Mouse (Mus musculus) embryonic facial prominence, embryonic 13.5 days (tissue): ENCODE data around the gene Prr5l. TPM values are rescaled to one million over a fixed set of nuclear protein-coding genes. Genes with fewer than 3 reads are reported as not detected.

Experiments
- ATAC-seq: fragments of 200-750 bp; cut with Nextera tagmentation; 2 replicates; pipeline ENCODE4 v1.8.0; 2017; ENCODE audit warnings: low read depth; ENCODE audit not compliant: insufficient number of reproducible peaks, insufficient read depth, low FRiP score, low TSS enrichment
- H3K27ac ChIP-seq: fragments of 300-500 bp; sonication (generic); 2 replicates; pipeline ENCODE4 v1.5.1; 2015; ENCODE audit warnings: moderate library complexity, mild to moderate bottlenecking, inconsistent platforms
- H3K27me3 ChIP-seq: fragments of 300-500 bp; sonication (generic); 2 replicates; pipeline ENCODE4 v1.6.1; 2015; ENCODE audit warnings: mild to moderate bottlenecking, inconsistent platforms
- H3K36me3 ChIP-seq: fragments of 300-500 bp; sonication (generic); 2 replicates; pipeline ENCODE4 v1.6.1; 2015; ENCODE audit warnings: mild to moderate bottlenecking, inconsistent platforms
- H3K4me1 ChIP-seq: fragments of 300-500 bp; sonication (generic); 2 replicates; pipeline ENCODE4 v1.6.1; 2015; ENCODE audit warnings: inconsistent platforms
- H3K4me2 ChIP-seq: fragments of 300-500 bp; sonication (generic); 2 replicates; pipeline ENCODE4 v1.6.1; 2015; ENCODE audit warnings: moderate library complexity, mild to moderate bottlenecking, inconsistent platforms
- H3K4me3 ChIP-seq: fragments of 300-500 bp; sonication (generic); 2 replicates; pipeline ENCODE4 v1.5.1; 2015; ENCODE audit warnings: mild to moderate bottlenecking, inconsistent platforms
- H3K9ac ChIP-seq: fragments of 300-500 bp; sonication (generic); 2 replicates; pipeline ENCODE4 v1.6.1; 2015; ENCODE audit warnings: mild to moderate bottlenecking, inconsistent platforms
- H3K9me3 ChIP-seq: fragments of 300-500 bp; sonication (generic); 2 replicates; pipeline ENCODE4 v1.6.1; 2016; ENCODE audit warnings: inconsistent platforms
- whole genome bisulfite sequencing: fragments of 180-500 bp; shearing (Covaris S2); methylation state at CpG from one replicate; pipeline ENCODE4 v1.1.7; 2015; ENCODE audit warnings: mixed read lengths; 5-methylcytosine and 5-hydroxymethylcytosine counted together
- polyA plus RNA-seq: library from polyadenylated mRNA; unstranded; fragments of >200 nt; fragmentation: Nextera tagmentation; extraction: Ambion mirVana; gene quantifications from 2 replicates; pipeline ENCODE4 v1.2.1, GENCODE M21; 2015

Prr5l gene
- polyA plus RNA-seq, 1 experiment from 2014 or later = 34.1 TPM

- no peaks in the 10 kb centered on the region for H3K9me3 ChIP-seq
- ATAC-seq = no peak
- H3K27me3 ChIP-seq = no peaks in the 10 kb centered on the region
- H3K4me2 ChIP-seq = no peak overlapping the region
- H3K9ac ChIP-seq = no peak overlapping the region
- 83% methylated on average over 4 of the region's 4 CpGs for WGBS
- H3K36me3 ChIP-seq = peaks cover 49% of the 10 kb centered on the region
- H3K4me1 ChIP-seq = peaks cover 19% of the 10 kb centered on the region
- H3K27ac ChIP-seq = no peak overlapping the region
- H3K4me3 ChIP-seq = no peak overlapping the region
Measured at GRCm38 (mm10) chr2:101699284-101699683, 183.5 kb downstream of the Prr5l start.

DNA sequence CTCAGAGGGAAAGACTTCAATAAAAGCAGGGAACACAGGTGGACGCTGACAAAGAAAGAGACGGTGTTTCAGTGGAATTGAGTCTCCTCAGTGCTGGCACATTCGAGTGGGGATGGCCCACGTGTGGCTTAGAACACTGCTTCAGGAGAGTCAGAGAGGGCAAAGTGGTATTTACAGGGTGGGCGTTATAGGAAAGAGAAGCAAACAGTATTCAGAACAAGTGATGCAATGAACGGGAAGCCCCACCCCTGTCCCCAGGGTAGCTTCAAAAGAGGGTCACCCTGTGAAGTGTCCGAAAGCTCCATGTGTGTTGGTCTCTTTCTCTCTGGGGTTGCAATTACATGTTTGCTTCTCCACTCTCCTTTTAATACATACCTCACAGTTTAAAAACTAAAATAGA, 187.2 kb downstream of the Prr5l start:
- no peak for ATAC-seq
- Histone ChIP-seq H3K4me1 (0 out of 2 replicates have a peak, but pooled peaks cover 2% of the 10 kb centered on the region), H3K36me3 (peaks cover 67% of the 10 kb centered on the region), H3K9ac (no peak overlapping the region), H3K4me2 (no peak overlapping the region), H3K4me3 (no peak overlapping the region), H3K27me3 (no peaks in the 10 kb centered on the region), H3K27ac (no peak overlapping the region), H3K9me3 (no peaks in the 10 kb centered on the region)
- 88% methylated on average over 7 of the region's 7 CpGs for WGBS

GRCm38 (mm10) chr2:101693577-101694215, 189.1 kb downstream of the Prr5l start:
- peaks cover 71% of the 10 kb centered on the region for H3K36me3 ChIP-seq
- 55% methylated on average over 5 of the region's 5 CpGs for WGBS
- no peak for ATAC-seq

DNA sequence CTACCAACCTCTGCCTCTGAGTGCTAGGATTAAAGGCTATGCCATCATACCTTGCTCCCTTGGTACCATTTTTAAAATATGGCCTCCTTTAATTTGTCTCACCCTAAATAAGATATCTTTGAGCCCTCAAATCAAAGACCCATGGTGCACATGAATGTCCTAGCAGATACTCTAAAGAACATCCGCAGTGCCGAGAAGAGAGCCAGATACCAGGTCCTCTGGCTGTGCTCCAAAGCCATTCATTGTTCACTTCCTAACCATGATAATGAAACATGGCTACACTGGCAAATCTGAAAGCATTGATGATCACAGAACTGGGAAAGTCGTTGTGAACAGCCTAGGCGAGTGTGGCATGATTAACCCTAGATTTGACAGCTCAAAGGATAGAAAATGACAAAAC, 189.8 kb downstream of the Prr5l start:
- Histone ChIP-seq H3K27ac (no peak overlapping the region), H3K27me3 (no peaks in the 10 kb centered on the region), H3K4me3 (no peak overlapping the region), H3K4me1 (no peaks in the 10 kb centered on the region), H3K4me2 (no peak overlapping the region), H3K36me3 (peaks cover 68% of the 10 kb centered on the region), H3K9me3 (no peaks in the 10 kb centered on the region), H3K9ac (no peak overlapping the region)
- no peak for ATAC-seq
- 76% methylated on average over 4 of the region's 4 CpGs for WGBS

More at GRCm38 (mm10) chr2:101693577-101694215, 189.1 kb downstream of the Prr5l start:
- H3K4me3 ChIP-seq = no peak overlapping the region
- H3K9ac ChIP-seq = no peak overlapping the region
- no peaks in the 10 kb centered on the region for H3K4me1 ChIP-seq
- no peaks in the 10 kb centered on the region for H3K27me3 ChIP-seq
- H3K9me3 ChIP-seq = no peaks in the 10 kb centered on the region
- H3K27ac ChIP-seq = no peak overlapping the region
- no peak overlapping the region for H3K4me2 ChIP-seq

DNA sequence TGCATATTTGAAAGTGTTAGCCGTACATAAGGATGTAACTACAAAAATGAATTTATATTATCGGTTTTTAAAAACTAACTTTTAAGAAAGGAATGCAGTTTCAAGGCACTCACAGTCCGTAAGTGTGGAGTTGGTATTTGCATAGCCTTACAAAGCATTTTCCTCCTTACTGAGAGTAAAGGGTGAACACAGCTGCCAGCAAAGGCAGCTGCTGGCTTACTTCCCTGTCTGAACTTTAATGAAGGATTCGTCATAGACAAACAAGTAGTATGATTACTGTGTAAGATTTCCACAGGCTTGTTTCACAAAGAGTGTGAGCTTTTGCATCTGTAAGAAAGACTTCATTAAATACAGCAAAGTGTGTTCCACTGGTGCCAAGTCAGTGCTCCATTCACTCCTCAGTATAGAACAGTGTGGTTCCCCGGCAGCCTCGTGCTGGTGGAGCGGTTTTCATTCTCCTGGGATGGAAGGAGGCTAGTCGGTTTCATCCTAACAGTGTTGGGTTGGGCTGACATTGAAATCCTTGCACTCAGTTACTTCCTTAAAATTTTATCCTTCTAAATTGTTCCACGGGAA, 192.5 kb downstream of the Prr5l start:
- no peak for ATAC-seq
- Histone ChIP-seq H3K36me3 (peaks cover 74% of the 10 kb centered on the region), H3K9me3 (no peaks in the 10 kb centered on the region), H3K27ac (no peak overlapping the region), H3K4me3 (no peak overlapping the region), H3K27me3 (no peaks in the 10 kb centered on the region), H3K4me2 (no peak overlapping the region), H3K9ac (no peak overlapping the region), H3K4me1 (no peaks in the 10 kb centered on the region)
- WGBS = 90% methylated on average over 9 of the region's 9 CpGs

DNA sequence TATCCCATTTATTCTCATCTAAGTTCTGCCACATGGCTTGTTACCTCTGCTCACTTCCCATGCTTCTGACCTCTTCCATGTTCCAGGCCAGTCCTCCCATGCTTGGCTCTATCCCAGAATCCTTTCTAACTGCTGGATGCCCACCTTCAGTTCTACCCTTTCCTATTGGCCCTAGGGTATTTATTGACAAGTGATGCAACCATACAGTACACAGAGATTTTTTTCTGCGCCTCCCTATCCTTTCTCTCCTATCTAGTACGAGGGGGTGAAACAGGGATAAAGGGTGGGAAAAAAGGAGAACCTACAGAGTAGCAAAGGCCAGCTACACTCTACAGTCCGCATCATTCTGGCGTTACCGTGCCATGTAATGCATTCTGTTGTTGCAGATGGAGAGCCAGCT, 194.8 kb downstream of the Prr5l start:
- WGBS = 88% methylated on average over 5 of the region's 5 CpGs
- no peak for ATAC-seq
- no peaks in the 10 kb centered on the region for H3K27me3 ChIP-seq
- H3K27ac ChIP-seq = no peak overlapping the region
- no peak overlapping the region for H3K4me2 ChIP-seq
- H3K9me3 ChIP-seq = no peaks in the 10 kb centered on the region
- H3K4me3 ChIP-seq = no peak overlapping the region
- H3K4me1 ChIP-seq = no peaks in the 10 kb centered on the region
- no peak overlapping the region for H3K9ac ChIP-seq
- peaks cover 72% of the 10 kb centered on the region for H3K36me3 ChIP-seq

GRCm38 (mm10) chr2:101684421-101684820, 198.4 kb downstream of the Prr5l start:
- H3K36me3 ChIP-seq = peaks cover 44% of the 10 kb centered on the region
- WGBS = 94% methylated on average over 12 of the region's 12 CpGs
- ATAC-seq = no peak

DNA sequence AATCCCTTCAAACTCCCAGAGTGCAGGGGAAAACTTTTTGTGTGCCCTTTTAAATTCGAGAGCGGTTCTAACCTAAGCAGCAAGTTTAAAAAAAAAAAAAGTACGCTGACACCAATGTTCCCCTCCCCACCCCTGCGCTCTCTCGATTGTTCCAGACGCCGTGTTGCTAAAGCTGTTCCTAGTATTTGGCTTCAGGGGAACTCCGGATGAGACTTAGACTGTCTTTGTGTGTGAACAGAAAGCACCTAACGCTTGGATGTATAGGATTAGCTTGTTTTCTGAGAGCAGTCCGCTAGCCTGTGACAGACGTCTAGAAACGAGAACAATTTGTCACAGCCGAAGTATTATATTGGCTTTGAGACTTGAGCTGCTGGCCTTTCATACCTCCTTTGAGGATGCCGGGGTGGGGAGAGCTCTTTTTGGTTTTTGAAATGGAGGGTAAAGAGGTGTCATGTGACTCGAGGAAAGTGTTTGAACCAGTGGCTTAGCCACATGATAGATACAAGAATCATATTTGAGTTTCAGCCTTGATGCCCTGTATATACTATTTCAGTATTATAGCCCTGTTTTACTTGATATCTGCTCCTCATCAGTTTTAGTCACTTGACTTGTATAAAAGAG, 203.6 kb downstream of the Prr5l start:
- Histone ChIP-seq H3K4me3 (peak overlapping the region; percentile 98), H3K27ac (no peak overlapping the region), H3K4me1 (peaks cover 5% of the 10 kb centered on the region), H3K4me2 (peak overlapping the region; percentile 67), H3K9ac (peak overlapping the region; percentile 95), H3K9me3 (no peaks in the 10 kb centered on the region), H3K27me3 (peaks cover 6% of the 10 kb centered on the region), H3K36me3 (0 out of 2 replicates have a peak, but pooled peaks cover under 1% of the 10 kb centered on the region)
- WGBS = 2% methylated on average over 15 of the region's 15 CpGs
- ATAC-seq = no peak

More at GRCm38 (mm10) chr2:101684421-101684820, 198.4 kb downstream of the Prr5l start:
- Histone ChIP-seq H3K27ac (no peak overlapping the region), H3K4me1 (peaks cover 2% of the 10 kb centered on the region), H3K4me2 (no peak overlapping the region), H3K4me3 (no peak overlapping the region), H3K9me3 (no peaks in the 10 kb centered on the region), H3K9ac (no peak overlapping the region), H3K27me3 (no peaks in the 10 kb centered on the region)

DNA sequence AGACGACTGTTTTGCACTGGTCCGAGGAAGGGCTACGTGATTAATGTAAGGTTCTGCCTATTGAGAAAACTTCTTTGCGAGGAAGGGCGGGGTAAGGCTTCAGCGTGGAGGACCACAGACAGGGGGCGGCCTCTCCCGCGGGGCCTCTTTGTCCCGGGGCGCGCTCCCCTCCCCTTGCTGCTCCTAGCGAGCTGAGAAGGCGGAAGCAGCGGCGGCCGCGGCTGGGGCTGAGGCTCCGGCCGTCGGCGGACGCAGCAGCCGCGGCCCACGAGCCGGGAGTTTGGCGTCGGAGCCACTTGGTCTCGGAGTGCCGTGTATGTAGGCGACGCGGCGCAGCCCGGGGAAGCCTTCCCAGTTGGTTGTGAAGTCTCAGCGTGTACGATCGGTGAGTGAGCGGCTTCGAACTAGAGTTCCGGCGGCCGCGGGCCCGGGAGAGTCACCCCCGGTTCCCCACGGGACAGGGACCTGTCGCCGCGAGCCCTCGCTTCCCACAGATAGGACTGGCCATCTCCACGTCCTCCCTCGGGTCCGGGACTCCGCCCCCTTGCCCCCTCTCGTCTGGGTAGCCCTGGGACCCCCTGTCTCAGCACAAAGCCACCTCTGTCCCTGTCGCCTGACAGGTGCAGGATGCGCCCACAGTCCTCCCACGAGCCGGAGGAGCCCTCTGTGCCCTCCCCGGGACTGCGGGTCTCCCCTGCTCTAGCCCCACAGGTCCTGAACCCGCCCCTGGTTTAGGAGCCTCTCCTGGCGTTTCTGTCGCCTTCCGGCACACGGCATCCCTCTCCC, 204.4 kb downstream of the Prr5l start, which contains the start of gene Traf6:
TSS of gene Traf6 (plus strand) at position 194 of the 786 bp plus-strand sequence.
- Histone ChIP-seq H3K4me3 (peak within 1 kb of the TSS; percentile 98), H3K27ac (peak within 1 kb of the TSS; percentile 55), H3K27me3 (peaks cover 6% of the 10 kb centered on the region), H3K36me3 (no peaks in the 10 kb centered on the region), H3K4me2 (peak within 1 kb of the TSS; percentile 67), H3K9me3 (no peaks in the 10 kb centered on the region), H3K9ac (peak within 1 kb of the TSS; percentile 95), H3K4me1 (peaks cover 5% of the 10 kb centered on the region)
- WGBS = under 1% methylated on average over 68 of the region's 68 CpGs
- peak; percentile 87 for ATAC-seq

- H3K27me3 ChIP-seq = peaks cover 6% of the 10 kb centered on the region
- no peak overlapping the region for H3K9ac ChIP-seq
- no peak overlapping the region for H3K4me3 ChIP-seq
- no peaks in the 10 kb centered on the region for H3K9me3 ChIP-seq
- no peak for ATAC-seq
- WGBS = 79% methylated on average over 3 of the region's 3 CpGs
- H3K4me1 ChIP-seq = no peaks in the 10 kb centered on the region
- H3K4me2 ChIP-seq = no peak overlapping the region
- H3K27ac ChIP-seq = no peak overlapping the region
- H3K36me3 ChIP-seq = no peaks in the 10 kb centered on the region
Measured at GRCm38 (mm10) chr2:101673547-101673946, 209.3 kb downstream of the Prr5l start.

DNA sequence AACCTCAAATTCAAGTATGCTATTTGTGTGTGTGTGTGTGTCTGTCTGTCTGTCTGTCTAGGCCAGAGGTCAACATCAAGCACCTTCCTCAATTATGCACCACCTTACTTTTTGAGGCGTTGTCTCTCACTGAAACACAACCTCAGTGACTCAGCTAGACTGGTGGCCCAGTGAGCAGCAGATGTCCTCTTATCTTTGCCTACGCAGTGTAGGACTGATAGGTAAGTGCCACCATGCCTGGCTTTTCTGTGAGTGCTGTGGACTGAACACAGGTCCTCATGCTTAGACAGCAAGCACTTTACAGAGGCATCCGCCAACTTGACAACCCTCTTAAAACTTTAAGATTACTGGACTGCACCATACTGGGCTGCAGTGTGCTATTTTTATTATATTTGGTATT, 214.1 kb downstream of the Prr5l start:
- 91% methylated on average over 3 of the region's 3 CpGs for WGBS
- no peak for ATAC-seq
- H3K9me3 ChIP-seq = no peaks in the 10 kb centered on the region

More for the DNA sequence above, 214.1 kb downstream of the Prr5l start:
- peaks cover 3% of the 10 kb centered on the region; the same call in 1 of the 2 replicates for H3K27me3 ChIP-seq
- H3K27ac ChIP-seq = no peak overlapping the region
- no peaks in the 10 kb centered on the region for H3K36me3 ChIP-seq
- no peak overlapping the region for H3K4me2 ChIP-seq
- H3K9ac ChIP-seq = no peak overlapping the region
- H3K4me1 ChIP-seq = no peaks in the 10 kb centered on the region
- no peak overlapping the region for H3K4me3 ChIP-seq
